Mouse (Mus musculus): ENCODE data around the gene Plcg1.

Plcg1 gene

DNA sequence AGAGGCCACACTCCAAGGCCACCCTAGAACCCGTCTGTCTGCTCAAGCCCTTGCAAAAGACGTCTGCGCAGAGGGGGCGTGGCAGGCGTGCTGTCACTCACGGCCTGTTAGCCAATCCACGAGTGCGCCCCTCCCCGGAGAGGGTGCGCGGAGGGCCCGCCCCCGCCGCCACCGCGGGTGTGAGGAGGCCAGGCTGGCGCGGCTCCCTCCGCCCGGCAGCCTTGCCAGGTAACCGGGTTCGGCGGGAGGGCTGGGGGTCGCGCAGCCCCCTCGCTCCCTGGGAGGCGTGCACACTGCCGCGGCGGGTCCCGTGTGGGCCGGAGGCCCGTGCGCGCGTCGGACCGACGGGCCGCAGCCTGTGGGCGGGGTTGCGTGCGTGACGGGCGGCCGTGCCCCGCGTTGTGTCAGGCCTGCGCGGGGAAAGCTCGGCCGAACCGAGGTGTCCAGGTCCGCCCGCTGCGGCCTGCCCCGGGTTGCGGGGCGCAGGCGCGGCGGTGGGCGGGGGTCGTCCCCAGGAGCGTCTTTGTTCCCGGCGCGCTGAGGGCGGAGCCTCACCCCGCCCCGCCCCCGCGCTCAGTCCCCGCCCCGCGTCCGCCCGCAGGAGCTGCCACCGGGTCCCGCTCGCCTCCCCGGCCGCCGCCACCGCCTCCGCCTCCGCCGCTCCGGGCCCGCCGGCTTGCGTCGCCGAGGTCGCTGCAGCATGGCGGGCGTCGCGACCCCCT, at the start of gene Plcg1:
Plcg1 (plus strand) TSS at position 184 of the 722 bp plus-strand sequence.
- peak; percentile 87 for DNase-seq (ENCODE audit: low spot score)

DNA sequence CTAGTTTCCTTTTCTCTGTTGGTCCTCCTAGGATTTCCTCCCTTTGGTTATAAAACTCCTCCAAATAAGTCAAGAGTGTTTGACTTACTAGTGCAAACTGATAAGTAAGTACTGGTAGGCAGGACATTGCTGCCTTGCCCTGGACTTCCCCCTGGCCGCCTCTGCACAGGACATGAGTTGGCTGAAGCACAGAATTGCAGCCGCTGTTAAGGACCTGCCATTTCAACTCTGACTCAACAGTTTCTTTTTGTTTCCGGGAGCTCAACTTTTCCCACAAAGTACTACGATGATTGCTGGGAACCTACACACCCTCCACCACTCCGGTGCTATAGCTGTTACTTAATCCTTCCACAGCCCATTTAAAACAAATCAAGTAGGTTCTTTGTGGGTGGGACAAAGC, 30.8 kb upstream of the Plcg1 start:
- DNase-seq (ENCODE audit: low spot score) = peak; percentile 11

DNA sequence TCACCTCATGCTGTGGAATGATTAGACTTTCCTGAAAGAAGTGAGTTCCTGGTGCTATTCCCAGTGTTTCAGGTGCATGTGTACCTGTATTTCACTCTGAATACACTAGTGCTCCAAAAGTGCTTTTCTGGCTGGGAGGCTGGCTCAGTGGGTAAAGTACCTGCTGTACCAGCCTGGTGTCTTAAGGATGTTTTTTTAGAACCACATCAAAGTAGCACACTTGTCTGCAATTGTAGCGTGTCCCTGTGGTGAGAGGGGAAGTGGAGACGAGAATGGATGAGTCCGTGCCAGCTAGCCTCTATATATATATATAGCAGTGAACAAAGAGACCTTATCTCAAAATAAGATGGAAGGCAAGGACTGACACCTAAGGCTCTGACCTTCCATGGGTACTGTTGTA, 29.5 kb upstream of the Plcg1 start:
- no peak for DNase-seq (ENCODE audit: low spot score)

DNA sequence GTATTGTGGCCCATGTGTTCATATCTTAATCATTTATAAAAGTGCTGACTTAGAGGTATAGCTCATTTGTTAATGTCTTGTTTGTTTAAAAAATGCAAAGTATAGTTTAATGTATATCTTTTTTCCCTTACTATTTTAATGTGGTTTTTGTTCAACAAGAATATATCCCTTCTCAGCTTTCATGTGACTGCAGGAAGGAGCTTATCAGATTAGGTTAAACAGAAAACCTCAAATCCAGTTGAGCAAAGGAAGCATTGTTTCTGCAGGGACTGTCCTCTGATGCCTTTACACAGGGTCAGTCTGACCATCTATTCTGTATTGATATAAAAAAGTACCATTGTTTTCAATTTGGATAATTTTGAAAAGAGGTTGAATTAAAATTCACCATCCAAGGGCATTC, 28.3 kb upstream of the Plcg1 start:
- no peak for DNase-seq (ENCODE audit: low spot score)

DNA sequence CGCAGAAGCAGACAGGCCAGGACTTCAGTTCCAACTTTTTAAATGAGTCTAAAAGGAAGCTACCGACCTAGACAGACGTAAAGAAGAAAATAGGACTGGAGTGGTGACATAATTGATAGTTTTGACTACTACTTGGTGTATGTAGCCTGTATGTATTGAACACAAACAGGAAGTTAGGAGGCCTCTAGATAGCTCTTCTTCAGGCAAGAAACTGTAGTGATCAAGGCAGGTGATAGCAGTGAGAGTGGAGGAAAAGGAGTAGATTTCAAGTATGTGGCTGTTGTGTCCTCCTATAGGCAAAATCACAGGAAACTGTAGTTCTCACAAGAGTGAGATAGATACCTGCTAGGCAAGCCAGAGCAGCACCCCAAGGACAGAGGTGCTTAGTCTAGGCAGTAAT, 23.4 kb upstream of the Plcg1 start:
- DNase-seq (ENCODE audit: low spot score) = no peak

DNA sequence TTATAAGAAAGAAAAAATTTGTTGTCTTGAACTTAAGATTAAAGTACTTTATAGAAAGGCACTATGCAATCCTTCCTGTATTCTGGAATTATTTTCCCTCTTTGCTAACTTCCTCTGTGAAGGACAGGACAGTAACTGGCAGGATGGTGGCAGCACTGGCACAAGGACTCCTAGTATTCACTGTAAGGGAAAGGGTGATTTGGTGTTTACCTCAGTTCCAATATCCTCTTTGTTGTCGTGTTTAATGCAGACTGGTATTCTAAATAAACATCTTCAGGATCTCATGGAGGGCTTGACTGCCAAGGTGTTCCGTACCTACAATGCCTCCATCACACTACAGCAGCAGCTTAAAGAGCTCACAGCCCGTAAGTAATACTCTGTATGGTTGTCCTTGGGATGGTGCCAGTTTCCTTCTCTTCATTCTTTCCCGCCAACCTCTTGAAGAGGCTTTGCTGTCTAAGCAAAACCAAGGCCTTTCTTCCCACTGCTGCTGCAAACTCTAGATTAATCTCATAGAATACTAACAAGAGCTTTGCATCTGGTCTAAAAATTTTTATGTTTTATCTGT, 15.6 kb upstream of the Plcg1 start:
- no peak for DNase-seq (ENCODE audit: low spot score)

DNA sequence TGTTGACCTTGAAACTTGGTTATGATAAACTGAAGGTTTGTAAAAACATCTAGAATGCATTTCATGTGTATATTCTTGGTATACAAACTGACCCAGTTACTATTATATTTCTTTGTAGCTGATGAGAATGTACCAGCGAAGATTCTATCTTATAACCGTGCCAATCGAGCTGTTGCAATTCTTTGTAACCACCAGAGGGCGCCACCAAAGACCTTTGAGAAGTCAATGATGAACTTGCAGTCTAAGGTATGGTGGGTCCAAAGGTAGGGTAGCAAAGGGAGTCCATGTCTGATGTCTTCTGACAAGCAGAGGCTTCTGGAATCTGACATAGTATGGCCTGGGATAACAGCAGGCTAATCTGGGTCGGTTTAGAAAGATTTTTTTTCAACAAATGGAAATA, 13.8 kb upstream of the Plcg1 start:
- no peak for DNase-seq (ENCODE audit: low spot score)

DNA sequence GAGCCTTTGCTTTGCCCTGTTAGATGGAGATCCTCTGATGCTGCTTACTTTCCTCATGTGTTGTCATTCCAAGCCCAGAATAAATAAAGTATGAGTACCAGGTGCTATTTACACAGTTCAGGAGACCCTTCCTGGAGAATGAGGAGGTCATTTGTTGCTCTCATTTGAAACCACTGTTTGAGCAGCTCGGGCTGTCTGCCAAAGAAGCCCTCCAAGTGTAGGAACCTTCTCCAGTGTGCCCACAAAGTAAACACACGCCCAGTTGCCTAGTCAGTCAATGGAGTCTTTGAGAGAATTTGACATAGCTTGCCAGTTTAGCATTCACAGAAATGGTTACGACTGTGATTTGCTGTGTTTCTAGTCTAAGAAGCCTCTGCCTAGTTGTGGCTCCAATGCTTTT, 12.3 kb upstream of the Plcg1 start:
- no peak for DNase-seq (ENCODE audit: low spot score)

DNA sequence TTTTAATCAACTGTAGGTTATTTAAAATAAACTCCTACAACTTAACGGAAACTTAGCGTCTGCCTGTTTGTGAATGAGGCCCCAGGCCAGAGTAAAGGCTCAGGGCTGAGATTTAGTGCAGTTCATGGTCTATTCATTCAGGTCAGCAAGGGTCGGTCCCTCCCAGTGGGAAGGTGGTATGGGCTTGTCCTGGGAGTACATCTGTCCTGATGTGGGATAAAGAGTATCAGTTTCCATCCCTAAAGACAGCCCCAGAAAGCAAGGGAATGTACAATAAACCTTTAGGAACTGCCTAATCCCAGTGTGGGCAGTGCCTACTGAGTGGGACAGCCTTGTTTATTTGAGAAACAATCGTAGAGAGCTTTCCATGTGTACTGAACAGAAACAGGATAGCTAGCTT, 8.4 kb upstream of the Plcg1 start:
- no peak for DNase-seq (ENCODE audit: low spot score)

DNA sequence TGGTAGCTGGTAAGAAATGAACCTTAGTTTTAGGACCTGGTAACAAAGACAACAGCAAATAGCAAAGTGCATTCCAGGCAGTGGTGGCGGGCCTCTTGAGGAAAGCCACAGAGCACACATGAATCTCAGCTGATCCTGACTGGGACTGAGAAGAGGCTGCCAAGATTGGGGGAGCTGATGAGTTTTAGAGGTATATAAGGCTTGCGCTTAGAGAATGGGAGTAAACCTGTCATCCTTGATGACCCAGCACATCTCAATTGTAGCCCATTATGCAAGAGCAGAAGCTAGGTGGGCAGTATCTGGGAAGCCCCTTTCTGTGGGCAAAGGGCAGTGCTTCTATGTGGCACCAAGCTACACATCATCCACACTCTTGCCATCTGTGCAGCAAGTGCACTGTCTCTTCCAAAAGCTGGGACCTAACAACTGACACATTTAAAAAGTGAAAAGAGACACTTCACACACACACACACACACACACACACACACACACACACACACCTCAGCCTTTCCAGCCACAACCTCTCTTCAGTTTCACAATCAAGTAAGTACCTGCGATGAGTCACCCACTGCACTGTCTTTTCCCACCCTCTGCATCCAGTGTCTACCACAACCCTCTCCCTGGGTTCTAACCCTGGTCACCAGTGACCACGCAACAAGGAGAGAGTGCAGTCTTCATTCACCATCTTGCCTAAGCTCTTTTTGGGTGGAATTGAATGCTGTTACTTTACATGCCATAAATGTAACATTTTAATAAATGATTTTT, 7.3 kb upstream of the Plcg1 start:
- DNase-seq (ENCODE audit: low spot score) = no peak

DNA sequence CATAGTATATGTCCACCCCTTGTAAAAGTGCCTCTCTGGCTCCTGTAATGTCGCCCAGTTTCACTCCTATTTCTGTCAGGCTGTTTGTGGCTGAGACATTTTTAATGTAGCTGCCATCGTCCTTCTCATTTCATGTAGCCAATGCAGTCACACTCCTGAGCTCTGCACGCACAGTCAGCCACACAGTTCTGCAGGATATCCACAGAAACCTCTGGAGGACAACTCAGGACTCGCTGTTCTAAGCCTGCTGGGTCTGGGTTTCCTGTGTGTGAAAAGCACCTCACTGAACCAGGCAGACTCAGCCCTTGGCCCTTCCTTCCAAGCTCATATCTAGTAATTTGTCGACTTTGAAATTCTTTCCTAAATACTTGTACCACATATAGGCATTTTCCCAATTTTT, 6.6 kb upstream of the Plcg1 start:
- no peak for DNase-seq (ENCODE audit: low spot score)

DNA sequence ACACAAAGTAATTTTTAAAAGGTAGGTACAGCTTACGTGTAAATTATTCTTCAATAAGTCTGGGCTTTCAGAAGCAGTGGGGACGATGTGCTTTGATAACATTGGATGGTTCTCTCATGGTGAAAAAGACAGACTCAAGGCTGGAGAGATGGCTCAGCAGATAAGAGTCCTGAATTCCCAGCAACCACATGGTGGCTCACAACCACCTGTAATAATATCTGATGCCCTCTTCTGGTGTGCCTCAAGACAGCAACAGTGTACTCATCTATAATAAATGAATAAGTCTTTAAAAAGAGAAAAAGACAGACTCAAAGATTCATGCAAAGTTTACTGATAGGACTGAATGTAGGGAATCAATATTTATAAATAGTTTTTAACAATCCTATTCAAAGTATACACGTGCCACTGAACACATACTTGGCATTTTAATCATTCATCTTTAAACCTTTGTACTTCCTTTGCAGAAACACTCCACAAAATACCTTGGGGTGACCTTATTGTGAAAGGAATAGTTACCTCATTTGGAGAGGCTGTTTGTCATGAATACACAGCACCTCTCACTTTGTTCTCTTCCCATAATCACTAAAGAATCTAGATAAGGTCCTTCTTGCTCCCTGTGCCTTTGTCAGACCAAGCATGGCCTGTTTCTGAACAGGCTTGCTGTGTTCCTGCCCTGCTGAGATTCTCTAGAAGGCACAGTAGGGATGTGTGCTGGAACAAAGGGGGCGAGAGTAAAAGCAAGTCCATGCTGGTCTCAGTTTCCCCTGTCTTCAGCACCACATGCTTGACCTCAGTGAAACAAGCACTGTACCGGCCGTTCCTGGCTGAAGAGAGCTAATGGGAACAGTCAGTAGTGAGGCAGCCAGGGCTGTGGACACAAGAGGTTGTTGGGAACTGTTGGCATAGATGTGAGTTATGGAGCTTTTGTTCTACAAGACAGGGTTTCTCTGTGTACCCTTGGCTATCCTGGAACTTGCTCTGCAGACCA, 4.9 kb upstream of the Plcg1 start:
- no peak for DNase-seq (ENCODE audit: low spot score)

DNA sequence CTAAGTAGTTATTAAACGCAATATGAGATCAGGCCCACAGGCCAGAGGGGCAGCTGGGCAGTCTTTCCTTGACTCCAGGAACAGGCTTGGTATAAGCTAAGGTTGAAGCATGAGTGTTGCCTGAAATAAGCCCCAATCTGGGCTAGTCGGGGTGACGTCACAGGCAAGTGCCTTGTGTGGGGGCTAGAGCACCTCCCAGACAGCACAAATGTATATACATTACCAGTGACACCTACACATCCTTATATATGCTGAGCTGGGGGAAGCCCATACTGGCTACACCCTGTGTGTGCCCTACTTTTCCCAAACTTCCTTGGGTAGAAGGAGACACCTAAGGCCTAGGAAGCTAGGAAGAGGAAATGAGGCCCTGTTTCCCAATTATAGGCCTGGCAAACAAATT, 2.1 kb upstream of the Plcg1 start:
- DNase-seq (ENCODE audit: low spot score) = no peak

DNA sequence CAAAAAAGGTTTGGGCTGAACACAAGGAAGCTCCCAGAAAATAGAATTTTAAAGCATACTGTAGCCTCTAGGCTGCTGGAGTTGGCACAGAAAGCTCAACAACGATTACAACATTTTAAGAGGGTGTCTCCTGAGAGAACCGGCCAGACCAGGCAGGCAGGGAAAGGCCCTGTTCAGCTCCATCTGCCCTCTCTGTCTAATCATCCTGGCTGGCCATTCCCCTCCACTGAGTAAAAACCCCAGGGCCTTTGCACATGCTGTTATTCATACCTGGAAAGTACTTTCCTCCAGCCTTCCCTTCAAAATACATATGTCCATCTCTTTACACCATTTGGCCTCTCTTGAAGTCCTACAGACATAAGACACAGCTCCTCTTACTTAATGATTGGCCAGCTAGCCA, 1.7 kb upstream of the Plcg1 start:
- no peak for DNase-seq (ENCODE audit: low spot score)

DNA sequence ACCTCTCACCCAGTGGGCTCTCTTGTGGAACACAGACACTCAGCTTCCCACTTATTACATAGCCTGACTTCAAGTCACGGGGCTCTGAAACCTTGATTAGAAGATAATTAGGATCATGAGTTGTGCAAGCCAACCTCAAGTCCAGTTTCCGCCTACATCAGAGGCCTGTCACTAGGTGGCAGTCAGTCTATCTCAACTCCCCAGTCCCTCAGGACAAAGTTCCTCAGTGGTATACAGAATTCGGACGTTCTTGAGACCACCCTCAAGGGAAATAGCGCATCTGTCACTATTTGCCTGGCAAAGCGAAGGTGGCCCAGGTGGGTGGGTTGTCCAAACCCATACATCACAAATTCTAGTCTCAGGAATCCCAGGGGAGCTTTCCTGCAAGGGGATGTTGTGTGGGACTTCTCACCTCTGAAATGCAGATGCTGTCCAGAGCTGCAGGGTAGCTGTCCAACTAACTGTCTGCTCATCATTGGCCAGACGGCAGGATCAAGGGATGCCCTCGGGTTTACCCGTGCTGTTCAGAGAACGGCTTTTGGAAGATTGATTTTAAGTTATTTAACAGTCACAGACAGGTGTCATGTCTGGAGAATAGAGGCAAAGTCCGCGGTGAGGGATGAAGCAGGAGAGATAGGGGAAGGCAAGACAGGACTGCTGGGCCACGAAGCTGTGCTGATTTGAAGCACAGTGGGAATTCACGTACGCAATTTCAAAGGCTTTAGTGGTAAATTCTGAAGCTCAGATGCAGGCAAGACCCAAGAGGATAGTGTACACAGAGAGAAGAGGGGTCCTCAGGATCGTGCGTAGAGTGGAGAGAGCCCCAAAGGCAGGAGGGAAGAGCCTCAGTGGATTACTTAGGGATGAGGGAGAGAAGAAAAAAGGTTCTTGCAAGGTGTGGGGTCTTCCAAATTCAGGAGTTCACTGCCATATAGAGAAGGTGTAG, 976 bp upstream of the Plcg1 start:
- DNase-seq (ENCODE audit: low spot score) = no peak

DNA sequence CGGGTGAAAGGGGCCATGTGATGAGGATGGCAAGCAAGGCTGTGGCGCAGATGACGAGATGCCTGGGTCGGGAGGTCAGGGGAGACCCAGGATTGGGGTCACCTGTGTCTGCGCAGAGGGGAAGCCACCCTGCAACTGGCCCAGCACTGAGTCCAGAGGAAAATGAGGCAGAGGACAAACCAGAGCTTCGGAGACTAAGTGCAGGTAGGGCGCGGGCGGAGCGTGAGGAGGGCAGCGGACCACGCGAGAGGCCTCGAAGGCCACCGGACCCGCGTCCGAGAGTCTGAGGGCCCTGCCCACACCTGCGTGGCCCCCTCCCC, 343 bp upstream of the Plcg1 start:
- DNase-seq (ENCODE audit: low spot score) = no peak

DNA sequence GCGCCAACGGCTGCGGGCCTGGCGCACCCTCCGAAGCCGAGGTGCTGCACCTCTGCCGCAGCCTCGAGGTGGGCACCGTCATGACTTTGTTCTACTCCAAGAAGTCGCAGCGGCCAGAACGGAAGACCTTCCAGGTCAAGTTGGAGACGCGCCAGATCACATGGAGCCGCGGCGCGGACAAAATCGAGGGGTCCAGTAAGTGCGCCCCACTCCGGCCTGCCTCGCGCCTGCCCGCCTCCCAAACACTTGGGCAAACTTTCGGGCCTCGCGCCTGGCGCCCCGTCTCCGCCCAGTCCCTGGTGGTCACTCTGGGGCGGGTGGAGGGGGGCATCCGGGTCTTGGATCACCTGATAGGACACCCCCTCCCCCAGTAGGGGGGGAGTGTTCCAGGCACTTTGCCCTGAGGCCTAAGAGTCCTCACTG, 750 bp downstream of the Plcg1 start:
- DNase-seq (ENCODE audit: low spot score) = peak; percentile 44

DNA sequence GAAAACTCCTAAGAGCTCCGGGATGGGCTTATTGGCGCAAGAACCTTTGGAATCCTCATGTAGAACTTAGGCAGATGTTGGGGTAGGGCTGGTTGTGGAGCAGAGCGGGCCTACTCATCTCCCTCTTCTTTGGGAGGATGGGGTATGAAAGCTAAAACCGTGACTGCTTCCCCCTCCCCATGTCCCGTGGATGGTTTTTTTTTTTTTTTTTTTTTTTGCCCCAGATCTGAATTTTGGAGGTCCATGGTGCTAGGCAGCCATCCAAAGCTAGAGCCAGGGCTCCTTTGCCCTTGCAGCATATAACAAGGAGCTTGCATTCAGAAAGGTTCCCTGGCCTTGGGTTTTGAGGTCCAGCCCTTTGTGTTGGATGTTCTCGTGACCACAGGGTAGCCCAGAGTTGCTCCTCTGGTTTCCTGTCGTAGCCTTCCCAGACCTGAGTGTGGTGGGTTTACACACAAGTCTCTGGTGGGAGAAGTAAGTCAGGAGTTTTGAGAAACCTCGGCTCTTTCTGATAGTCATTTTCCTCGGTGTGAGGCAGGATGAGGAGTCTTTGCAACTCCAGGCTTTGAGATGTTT, 1.4 kb downstream of the Plcg1 start:
- no peak for DNase-seq (ENCODE audit: low spot score)

DNA sequence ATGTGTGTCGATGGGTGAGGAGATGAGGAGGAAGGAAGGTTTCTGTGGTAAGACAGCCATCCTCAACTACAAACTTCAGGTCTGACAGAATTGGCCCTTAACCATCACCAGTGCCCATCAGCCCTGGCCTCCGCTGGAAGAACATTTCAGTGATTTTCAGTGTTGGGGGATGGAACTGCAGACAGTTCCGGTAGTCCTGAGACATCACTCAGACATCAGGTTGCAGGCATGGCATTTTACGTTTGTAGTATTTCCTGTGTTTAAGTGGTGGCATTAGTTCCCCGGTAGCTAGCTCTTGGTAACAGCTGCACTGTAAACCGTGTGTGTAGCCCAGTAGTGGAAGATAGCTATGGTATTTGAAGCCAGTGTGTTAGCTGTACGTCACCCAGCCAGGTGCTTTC, 2.0 kb downstream of the Plcg1 start:
- DNase-seq (ENCODE audit: low spot score) = no peak

DNA sequence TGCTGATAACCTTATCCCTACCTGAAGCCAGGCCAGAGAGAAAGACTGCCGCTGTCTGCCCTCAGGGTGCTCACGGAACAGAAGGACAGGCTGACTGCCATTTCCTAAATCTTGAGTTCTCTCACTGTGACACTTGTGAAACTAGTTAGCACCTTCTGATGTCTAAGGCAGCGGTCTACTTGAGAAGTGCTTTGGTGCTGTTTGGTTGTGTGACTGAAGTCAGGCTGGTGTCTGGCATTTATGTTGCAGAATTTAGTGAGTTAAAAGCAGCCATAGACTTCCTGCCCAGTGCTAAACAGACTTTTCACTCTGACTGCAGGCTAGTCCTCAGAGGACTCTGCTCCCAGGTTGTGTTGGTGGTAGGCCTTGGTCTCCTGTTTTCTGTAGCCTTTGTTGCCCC, 3.2 kb downstream of the Plcg1 start:
- DNase-seq (ENCODE audit: low spot score) = no peak
